Mouse (Mus musculus) limb, embryonic 15.5 days (tissue): Measurements from ENCODE around the gene Polr1d. TPM values are rescaled to one million over a fixed set of nuclear protein-coding genes. Genes with fewer than 3 reads are reported as not detected.

Experiments used
- ATAC-seq: fragments of 200-750 bp; cut with Nextera tagmentation; 2 replicates; pipeline ENCODE4 v1.8.0; 2017; ENCODE audit warnings: low read depth, moderate TSS enrichment; ENCODE audit not compliant: insufficient number of reproducible peaks, low FRiP score, low TSS enrichment
- H3K27ac ChIP-seq: fragments of 300-500 bp; sonication (generic); 2 replicates; pipeline ENCODE4 v1.5.1; 2015; ENCODE audit warnings: moderate library complexity, mild to moderate bottlenecking, inconsistent platforms
- H3K27me3 ChIP-seq: fragments of 300-500 bp; sonication (generic); 2 replicates; pipeline ENCODE4 v1.6.1; 2015; ENCODE audit warnings: inconsistent platforms
- H3K36me3 ChIP-seq: fragments of 300-500 bp; sonication (generic); 2 replicates; pipeline ENCODE4 v1.6.1; 2015; ENCODE audit warnings: inconsistent platforms
- H3K4me1 ChIP-seq: fragments of 300-500 bp; sonication (generic); 2 replicates; pipeline ENCODE4 v1.6.1; 2015; ENCODE audit warnings: inconsistent platforms
- H3K4me2 ChIP-seq: fragments of 300-500 bp; sonication (generic); 2 replicates; pipeline ENCODE4 v1.6.1; 2015; ENCODE audit warnings: mild to moderate bottlenecking, inconsistent platforms
- H3K4me3 ChIP-seq: fragments of 300-500 bp; sonication (generic); 2 replicates; pipeline ENCODE4 v1.5.1; 2015; ENCODE audit warnings: mild to moderate bottlenecking, inconsistent platforms
- H3K9ac ChIP-seq: fragments of 300-500 bp; sonication (generic); 2 replicates; pipeline ENCODE4 v1.6.1; 2015; ENCODE audit warnings: inconsistent platforms
- H3K9me3 ChIP-seq: fragments of 300-500 bp; sonication (generic); 2 replicates; pipeline ENCODE4 v1.6.1; 2016; ENCODE audit warnings: inconsistent platforms
- whole genome bisulfite sequencing: fragments of 180-500 bp; shearing (Covaris S2); methylation state at CpG from one replicate; pipeline ENCODE4 v1.1.7; 2015; 5-methylcytosine and 5-hydroxymethylcytosine counted together
- polyA plus RNA-seq: library from polyadenylated mRNA; unstranded; fragments of >200 nt; fragmentation: Nextera tagmentation; extraction: Ambion mirVana; gene quantifications from 2 replicates; pipeline ENCODE4 v1.2.1, GENCODE M21; 2015

Gene Polr1d
- polyA plus RNA-seq, 1 experiment from 2014 or later: 145 TPM

GRCm38 (mm10) chr5:147159320-147159719, 82.5 kb downstream of the Polr1d start:
- Histone ChIP-seq H3K4me1 (0 out of 2 replicates have a peak, but pooled peaks cover 3% of the 10 kb centered on the region), H3K4me2 (no peak overlapping the region), H3K4me3 (no peak overlapping the region), H3K27ac (no peak overlapping the region), H3K36me3 (no peaks in the 10 kb centered on the region), H3K27me3 (peaks cover 5% of the 10 kb centered on the region; the same call in 1 of the 2 replicates), H3K9me3 (no peaks in the 10 kb centered on the region), H3K9ac (no peak overlapping the region)
- WGBS: 87% methylated on average over 6 of the region's 6 CpGs
- no peak for ATAC-seq

DNA sequence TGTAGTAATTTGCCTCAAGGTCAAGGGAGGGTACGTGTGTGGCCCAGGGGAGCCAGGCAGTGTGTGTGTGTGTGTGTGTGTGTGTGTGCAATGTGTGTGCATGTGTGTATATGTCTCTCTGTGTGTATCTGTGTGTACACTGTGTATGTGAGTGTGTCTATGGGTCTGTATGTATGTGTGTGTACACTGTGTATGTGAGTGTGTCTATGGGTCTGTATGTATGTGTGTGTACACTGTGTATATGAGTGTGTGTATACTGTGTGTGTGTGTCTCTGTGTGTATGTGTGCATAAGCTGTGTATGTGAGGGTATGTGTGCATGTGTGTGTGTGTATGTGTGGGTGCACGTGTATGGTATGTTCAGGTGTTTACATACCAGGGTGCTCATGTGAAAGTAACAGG, 82.9 kb downstream of the Polr1d start:
- 82% methylated on average over 2 of the region's 2 CpGs for WGBS

More for the DNA sequence above, 82.9 kb downstream of the Polr1d start:
- H3K36me3 ChIP-seq: no peaks in the 10 kb centered on the region
- H3K27me3 ChIP-seq: peaks cover 5% of the 10 kb centered on the region; the same call in 1 of the 2 replicates
- no peak overlapping the region for H3K9ac ChIP-seq
- H3K9me3 ChIP-seq: no peaks in the 10 kb centered on the region
- no peak overlapping the region for H3K27ac ChIP-seq
- no peak overlapping the region for H3K4me3 ChIP-seq
- 0 out of 2 replicates have a peak, but pooled peaks cover 3% of the 10 kb centered on the region for H3K4me1 ChIP-seq
- ATAC-seq: no peak
- no peak overlapping the region for H3K4me2 ChIP-seq

Other genes with a start within 250 kb of the Polr1d start
- 448 and 534 TPM in 2 replicates for gene Rpl21, start 244.2 kb upstream of the Polr1d start, polyA plus RNA-seq
- 11.4 and 11.5 TPM in 2 replicates for gene Rasl11a, start 232.0 kb upstream of the Polr1d start, polyA plus RNA-seq
- 109 and 110 TPM in 2 replicates for gene Gtf3a, start 128.4 kb upstream of the Polr1d start, polyA plus RNA-seq
- 22.9 and 25.6 TPM in 2 replicates for gene Mtif3, start 113.2 kb upstream of the Polr1d start, polyA plus RNA-seq
- 14.2 and 15.7 TPM in 2 replicates for gene Lnx2, start 464 bp upstream of the Polr1d start, polyA plus RNA-seq
- gene Gsx1, start 111.6 kb downstream of the Polr1d start, polyA plus RNA-seq: not detected in 2 replicates
- gene Pdx1, start 192.9 kb downstream of the Polr1d start, polyA plus RNA-seq: not detected in 2 replicates
- gene Cdx2, start 230.2 kb downstream of the Polr1d start, polyA plus RNA-seq: not detected in 2 replicates
- not detected in 2 replicates for gene Urad, start 245.4 kb downstream of the Polr1d start, polyA plus RNA-seq